Mouse (Mus musculus): Measurements from ENCODE around the gene Micu1.

Gene Micu1

GRCm38 (mm10) chr10:59886081-59886466, 183.8 kb downstream of the Micu1 start:
- DNase-seq (ENCODE audit: low spot score), result no peak

GRCm38 (mm10) chr10:59887432-59887831, 185.2 kb downstream of the Micu1 start:
- no peak for DNase-seq (ENCODE audit: low spot score)

- DNase-seq (ENCODE audit: low spot score), result no peak
Observed at GRCm38 (mm10) chr10:59889339-59889738, 187.1 kb downstream of the Micu1 start.

GRCm38 (mm10) chr10:59889953-59890751, 187.9 kb downstream of the Micu1 start:
- no peak for DNase-seq (ENCODE audit: low spot score)

- no peak for DNase-seq (ENCODE audit: low spot score)
Observed at GRCm38 (mm10) chr10:59892977-59893376, 190.7 kb downstream of the Micu1 start.

- DNase-seq (ENCODE audit: low spot score), result peak; percentile 56
Observed at GRCm38 (mm10) chr10:59894251-59895160, 192.2 kb downstream of the Micu1 start.

- no peak for DNase-seq (ENCODE audit: low spot score)
Observed at GRCm38 (mm10) chr10:59895460-59896186, 193.3 kb downstream of the Micu1 start.

- no peak for DNase-seq (ENCODE audit: low spot score)
Observed at GRCm38 (mm10) chr10:59896211-59896610, 193.9 kb downstream of the Micu1 start.

- no peak for DNase-seq (ENCODE audit: low spot score)
Observed at GRCm38 (mm10) chr10:59896911-59897331, 194.6 kb downstream of the Micu1 start.

- DNase-seq (ENCODE audit: low spot score), result no peak
Observed at GRCm38 (mm10) chr10:59897511-59897910, 195.2 kb downstream of the Micu1 start.

GRCm38 (mm10) chr10:59898180-59898778, 196.0 kb downstream of the Micu1 start:
- DNase-seq (ENCODE audit: low spot score), result no peak

- no peak for DNase-seq (ENCODE audit: low spot score)
Observed at GRCm38 (mm10) chr10:59898935-59899334, 196.7 kb downstream of the Micu1 start.

- DNase-seq (ENCODE audit: low spot score), result no peak
Observed at GRCm38 (mm10) chr10:59899341-59900173, 197.3 kb downstream of the Micu1 start.

- DNase-seq (ENCODE audit: low spot score), result no peak
Observed at GRCm38 (mm10) chr10:59900174-59900435, 197.8 kb downstream of the Micu1 start.

- DNase-seq (ENCODE audit: low spot score), result no peak
Observed at GRCm38 (mm10) chr10:59900939-59901338, 198.7 kb downstream of the Micu1 start.

GRCm38 (mm10) chr10:59901463-59901862, 199.2 kb downstream of the Micu1 start:
- no peak for DNase-seq (ENCODE audit: low spot score)

- DNase-seq (ENCODE audit: low spot score), result no peak
Observed at GRCm38 (mm10) chr10:59901986-59902605, 199.8 kb downstream of the Micu1 start.

- DNase-seq (ENCODE audit: low spot score), result no peak
Observed at GRCm38 (mm10) chr10:59902606-59902990, 200.3 kb downstream of the Micu1 start.

- DNase-seq (ENCODE audit: low spot score), result no peak
Observed at GRCm38 (mm10) chr10:59903170-59903569, 200.9 kb downstream of the Micu1 start.

- no peak for DNase-seq (ENCODE audit: low spot score)
Observed at GRCm38 (mm10) chr10:59907080-59907609, 204.9 kb downstream of the Micu1 start.

Data from urinary bladder, postnatal 10 days (tissue).